Mouse (Mus musculus) cerebellum, postnatal 4 days (tissue): ENCODE measurements at regions not wholly inside any gene's neighbourhood (a gene's known extent, or its start where the extent isn't known, plus 50 kb on each side); places are given as distances from the start of the nearest gene placed in this dataset.
A peak's percentile ranks its signal among the peaks of the same experiment; 100 is the strongest.
"Not testable (repeated sequence)": the region's sequence is repeated elsewhere in the genome, so short reads cannot be mapped to it uniquely, and the experiment has no call there.

ENCODE experiments used
- DNase-seq, 2 experiments: peaks; one replicate each; pipeline ENCODE4 v3.0.0; 2022; ENCODE audit warnings: low spot score in 2 of 2, mixed read lengths in 1 of 2

DNA sequence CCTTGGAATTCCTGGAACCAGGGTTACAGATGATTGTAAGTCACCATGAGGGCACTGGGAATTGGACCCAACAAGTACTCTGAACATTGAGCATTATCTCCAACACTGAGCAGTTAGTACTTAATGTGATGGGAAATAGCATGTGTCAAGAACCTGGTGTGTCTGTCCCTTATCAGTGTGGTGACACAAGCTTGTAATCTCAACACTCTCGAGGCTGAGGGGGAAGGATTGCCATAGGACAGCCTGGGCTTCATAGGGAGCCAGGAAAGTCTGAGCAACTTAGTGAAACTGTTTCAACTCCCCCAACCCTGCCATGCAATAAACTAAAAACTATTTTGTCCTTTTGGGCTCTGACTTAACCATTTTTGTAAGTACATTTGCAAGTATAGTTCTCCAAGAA lies 100.0 kb downstream of the Wdr20rt start:
- no peak for DNase-seq

DNA sequence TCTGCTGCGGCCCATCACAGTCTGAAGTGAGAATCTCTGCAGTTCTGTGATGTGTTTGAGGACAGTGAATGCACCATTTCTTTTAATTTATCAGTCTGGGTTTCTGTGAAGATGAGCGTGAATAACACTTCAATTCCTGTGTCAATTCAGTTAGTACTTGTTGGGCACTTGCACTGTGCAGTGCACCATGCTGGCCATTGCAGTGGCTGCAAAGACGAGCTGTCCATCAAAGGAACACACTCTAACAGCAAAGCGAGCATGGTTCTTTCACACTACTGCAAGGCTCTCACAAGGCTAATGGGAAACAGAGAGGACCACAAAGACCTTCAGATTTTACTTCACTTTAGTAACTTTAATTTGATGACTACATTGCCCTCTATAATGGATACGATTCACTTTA lies 103.2 kb downstream of the Wdr20rt start:
- no peak for DNase-seq

DNA sequence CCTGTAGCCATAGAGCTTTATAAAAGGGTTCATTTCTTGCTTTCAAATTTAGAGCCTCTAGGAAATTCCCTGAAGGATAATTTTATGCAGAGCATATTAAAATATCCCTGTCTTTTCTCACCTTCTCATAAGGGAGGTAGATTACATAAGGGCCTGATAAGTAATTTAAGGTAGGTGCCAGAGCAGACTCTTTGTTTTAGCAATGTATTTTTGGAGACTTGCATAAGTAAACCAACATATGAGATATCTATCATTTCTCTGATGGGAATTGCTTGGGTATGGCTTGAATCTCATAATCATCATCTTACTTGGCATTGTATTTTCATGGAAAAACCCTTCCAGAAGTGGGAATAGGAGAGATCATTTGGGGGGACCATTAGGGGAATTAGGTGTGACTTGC lies 104.4 kb downstream of the Wdr20rt start:
- no peak for DNase-seq

DNA sequence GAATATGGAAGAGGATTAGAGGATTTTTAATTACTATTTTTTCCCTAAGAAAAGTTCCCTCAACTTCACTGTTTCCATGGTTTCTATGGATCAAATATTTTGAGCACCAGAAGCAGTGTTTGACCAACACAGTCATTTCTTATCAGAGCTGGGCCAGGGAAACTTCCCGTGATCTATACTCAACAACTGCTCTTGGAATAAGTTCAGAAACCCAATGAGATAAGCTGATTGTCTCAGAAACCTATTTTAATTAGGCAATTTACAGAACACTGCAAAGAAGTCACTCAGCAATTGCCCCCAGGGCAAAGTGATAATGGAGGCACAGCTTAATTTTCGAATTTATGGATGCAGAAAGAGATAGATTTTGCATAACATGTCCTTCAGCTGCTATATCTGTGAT lies 114.7 kb downstream of the Wdr20rt start:
- DNase-seq = no peak

DNA sequence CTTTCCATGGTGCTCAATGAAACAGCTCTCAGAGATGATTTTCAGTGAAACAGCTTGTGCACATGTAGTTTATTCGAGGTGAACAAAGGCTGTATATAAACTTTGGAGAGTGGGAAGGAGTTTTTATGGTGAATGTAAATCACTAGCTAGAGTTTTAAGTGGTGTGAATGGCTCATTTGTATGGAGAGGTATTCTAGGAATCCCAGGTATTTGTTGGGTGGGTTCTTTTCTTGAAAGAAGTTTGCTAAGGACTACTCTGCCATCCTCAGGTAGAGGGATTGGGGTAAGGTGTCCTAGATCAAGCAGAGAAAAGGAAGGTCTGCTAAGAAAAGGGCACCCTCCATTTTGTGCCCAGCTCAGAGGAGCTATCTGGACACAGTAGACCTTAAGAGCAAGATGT lies 121.9 kb downstream of the Wdr20rt start:
- no peak for DNase-seq

DNA sequence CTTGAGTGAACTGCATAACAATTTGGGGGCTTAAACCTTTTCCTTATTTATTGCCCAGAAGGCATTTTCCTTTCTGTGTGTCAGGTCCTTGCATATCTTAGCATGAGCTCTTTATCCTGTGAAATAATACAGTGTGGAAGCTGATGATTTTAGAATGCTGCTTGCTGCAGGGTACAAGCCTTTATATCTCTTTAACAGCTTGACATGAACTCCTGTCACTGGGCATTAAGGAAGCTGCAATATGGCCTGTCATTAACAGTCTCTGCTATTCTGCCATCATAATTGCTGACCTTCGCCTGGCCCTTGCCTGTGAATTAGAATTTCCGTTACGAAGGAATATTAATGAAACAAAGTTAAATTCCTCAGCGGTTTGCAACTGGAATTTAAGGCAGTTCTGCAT lies 124.2 kb downstream of the Wdr20rt start:
- no peak for DNase-seq

DNA sequence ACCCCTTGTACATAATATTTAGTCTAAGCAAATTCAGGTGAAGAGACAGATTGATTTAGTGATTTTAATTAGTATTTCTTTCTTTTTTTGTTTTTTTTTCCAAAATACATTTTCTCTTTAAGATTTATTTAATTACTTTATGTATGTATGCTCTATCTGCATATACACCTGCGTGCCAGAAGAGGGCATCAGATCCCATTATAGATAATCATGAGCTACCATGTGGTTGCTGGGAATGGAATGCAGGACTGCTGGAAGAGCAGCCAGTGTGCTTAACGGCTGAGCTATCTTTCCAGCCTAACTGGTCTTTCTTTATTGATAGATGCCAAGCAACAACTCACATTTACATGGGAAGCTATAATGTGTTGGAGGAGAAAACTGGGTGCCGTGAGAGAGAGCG lies 138.9 kb downstream of the Wdr20rt start:
- DNase-seq = no peak

DNA sequence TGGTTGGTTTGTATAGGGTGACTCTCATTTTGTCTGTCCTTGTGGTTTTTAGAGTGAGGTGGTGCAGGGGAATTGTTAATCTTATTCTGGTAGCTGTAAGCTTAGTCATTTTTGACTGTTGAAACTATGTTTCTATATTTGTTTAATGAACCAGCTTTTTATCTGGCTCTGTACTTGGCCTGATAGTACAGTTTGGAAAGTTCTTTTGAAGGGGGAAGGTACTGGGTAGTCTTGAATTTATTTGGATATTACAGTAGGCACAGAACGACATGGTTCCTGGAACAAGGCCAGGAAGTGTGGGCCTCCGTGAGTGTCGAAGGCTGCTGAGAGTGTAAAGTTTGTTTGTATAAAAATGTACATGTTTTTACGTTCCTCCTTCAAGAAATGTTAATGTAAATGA lies 142.0 kb downstream of the Wdr20rt start:
- no peak for DNase-seq

DNA sequence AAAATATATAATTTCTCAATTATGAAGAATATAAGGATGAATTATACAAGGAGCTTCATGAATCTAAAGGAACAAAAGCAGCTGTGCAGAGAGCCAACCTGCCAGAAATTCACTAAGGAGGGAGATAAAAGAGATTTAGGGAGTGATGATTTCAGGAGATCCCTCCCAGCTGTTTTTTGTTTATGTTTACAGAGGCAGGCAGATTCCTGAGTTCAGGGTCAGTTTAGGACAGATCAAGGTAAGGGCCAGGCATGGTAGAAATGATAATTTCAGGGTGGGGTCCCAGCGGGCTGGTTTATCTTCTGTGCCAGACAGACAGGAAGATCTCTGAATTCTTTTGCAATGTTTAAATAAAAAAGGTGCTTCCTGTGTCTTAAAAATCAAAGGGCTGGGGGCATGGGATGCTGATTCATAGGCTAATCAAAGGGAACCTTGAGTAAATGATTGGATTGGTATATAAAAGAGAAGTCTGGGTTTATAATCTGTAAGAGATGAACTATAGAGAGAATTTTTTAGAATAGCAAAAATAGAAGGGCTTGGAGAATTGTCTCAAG lies 142.6 kb downstream of the Wdr20rt start:
- DNase-seq = no peak

DNA sequence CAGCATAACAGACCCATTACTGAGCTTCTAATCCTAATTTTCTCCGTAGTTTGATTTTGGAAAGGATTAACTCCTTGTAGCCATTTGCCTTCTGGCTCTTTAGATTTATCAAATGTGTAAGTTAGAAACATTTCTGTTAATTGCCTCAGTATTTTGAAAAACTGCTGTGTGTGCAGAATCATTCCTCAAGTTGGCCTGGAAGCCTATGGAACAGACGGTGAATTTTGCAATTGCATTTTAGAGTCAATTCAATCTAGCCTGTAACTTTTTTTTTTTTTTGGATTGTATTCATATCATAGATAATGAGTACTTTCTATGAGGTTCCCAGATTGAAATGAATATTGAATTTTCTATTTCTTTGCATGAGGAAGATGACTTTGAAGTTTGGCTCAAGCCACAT lies 146.3 kb downstream of the Wdr20rt start:
- no peak for DNase-seq

DNA sequence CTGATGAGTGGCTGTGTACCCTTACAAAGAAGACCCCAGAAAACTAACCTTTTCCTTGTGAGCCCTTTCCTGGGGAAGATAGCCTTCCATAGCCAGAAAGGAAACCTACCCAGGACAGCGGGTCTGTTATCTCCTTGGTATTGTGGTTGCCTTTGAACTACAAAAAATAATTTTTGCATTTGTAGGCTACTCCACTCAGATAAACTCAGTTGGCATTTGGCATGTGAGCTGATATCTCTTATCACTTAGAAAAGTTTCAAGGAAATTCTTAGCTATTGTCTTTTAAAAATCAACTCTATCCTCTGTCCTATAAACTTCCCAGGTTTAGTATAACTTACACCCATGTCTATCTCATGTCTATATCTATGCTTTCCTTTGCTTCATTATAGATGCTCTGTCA lies 154.0 kb downstream of the Wdr20rt start:
- no peak for DNase-seq

DNA sequence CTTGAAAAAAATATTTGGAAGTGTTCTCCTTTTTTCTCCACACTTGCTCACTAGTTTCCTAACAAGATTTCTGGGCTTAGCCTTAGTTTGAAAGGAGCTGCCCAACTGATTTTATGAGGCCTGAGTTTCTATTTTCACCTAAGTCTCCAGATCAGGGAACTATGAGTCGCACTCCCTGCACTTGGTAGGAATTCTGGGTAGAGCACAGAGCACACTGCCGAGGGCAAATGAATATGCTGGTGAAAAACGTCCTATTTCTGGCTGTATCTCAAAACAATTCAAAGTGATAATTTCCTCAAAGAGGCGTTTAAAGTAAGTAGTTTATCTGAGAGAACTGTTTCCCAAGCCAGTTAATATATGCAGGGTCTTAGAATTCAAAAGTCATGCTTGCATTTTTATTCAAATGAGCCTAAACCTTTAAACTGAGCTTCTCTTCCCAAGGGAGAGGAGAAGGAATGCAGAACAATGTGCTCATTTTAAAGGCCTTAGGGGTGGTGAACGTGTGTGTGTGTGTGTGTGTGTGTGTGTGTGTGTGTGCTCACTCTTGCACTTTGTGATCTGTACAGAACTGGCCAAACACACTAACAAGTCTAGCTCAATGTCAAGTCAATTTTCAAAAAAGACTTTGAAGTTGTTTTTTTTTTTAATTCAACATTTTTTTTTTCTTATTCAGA lies 156.9 kb downstream of the Wdr20rt start:
- DNase-seq = no peak

DNA sequence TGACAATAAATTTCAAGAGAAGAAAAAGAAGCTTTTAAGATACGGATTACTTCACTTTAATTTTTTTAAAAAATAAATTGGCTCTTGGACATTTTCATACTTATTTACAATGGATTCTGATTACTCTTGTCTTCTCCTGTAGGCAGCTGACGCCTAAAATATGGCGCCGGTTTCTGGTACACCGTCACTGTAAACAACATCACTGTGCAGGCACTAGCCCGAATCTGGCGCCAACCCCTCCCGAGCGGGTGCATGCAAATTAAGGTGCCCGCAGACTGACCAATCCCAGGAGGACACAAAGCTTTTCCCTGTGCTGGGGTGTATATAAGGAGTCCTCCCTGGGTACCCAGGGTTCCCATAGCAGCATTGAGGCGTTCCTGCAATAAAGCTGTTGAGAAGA lies 157.5 kb downstream of the Wdr20rt start:
- not testable (repeated sequence) for DNase-seq

DNA sequence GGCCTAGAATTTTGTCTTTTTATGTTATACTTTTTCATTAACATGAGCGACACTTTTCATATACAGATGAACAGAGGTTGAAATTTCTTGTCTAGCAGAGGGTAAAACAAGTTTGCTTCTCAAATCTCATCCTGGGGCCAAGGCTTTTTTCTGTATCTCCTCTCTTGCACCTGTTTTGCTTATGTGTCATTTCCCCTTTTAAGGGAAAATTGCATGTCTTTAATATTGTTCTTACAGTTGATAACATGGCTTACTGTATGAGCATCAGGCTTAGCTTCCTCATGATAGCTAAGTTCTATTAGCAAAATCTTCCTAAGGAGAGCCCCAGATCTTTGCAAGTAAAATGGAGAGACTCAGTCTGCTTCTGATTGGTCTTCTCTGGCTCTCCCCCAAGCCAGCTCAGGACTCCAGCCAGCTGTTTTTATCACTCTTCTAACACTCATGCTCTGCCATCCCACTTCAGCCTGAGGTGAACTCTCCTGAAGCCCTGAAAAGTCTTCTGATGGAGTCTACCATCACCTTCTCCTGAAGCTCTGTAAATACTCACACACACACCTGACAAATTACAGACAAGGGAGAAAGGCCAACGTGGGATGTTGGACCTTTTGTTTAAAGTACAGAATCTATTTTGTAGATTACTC lies 160.8 kb downstream of the Wdr20rt start:
- no peak for DNase-seq

DNA sequence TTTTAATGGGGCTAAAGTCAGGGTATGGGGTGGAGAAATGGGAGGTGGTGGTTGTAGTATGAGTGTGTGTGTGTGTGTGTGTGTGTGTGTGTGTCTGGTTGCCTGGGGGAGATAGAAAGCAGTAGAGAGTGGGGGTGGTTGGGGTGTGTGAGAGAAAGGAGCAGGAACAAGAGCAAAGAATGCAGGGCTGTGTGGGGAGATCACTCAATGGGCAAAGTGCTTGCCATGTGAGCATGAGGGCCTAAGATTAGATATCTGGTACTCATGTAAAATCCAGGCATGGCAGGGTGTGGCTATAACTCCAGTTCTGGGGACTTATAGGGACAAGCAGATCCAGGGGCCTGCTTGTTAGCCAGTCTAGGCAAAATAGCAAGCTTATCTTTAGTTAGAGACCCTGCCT lies 161.7 kb downstream of the Wdr20rt start:
- no peak for DNase-seq

DNA sequence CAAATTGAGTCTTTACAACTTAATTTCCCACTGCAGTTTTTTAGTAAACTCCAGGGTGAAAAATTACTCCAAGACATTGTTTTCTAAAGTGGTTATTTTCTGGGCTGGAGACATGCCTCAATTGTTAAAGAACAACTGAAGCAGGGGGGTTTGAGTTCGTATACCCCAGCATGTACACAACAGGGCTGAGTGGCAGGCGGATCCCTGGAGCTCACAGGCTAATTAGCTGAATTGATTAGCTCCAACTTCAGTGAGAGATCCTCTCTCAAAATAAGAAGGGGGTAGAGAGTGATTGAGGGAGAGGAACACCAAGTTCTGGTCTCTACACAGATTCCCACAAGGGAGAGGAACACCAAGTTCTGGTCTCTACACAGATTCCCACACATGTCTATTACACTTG lies 164.2 kb downstream of the Wdr20rt start:
- no peak for DNase-seq

DNA sequence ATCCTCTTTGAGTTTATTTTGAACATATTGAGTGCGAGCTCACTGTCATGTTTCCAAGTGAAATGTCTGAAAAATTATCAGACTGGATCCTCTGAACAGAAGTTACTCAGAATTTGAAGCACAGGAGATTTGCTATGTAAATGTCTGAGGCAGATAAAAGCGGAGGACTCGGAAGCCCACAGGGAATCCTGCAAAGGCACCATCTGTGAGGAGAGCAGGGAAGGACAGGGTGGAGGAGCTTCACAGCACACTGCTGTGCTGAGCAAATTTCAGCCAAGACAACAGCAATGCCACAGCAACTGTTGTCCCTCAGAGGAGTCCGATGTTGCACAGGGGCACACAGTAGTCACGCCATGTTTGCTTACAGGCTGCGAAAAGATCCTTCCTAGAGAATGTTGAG lies 165.0 kb downstream of the Wdr20rt start:
- no peak for DNase-seq

DNA sequence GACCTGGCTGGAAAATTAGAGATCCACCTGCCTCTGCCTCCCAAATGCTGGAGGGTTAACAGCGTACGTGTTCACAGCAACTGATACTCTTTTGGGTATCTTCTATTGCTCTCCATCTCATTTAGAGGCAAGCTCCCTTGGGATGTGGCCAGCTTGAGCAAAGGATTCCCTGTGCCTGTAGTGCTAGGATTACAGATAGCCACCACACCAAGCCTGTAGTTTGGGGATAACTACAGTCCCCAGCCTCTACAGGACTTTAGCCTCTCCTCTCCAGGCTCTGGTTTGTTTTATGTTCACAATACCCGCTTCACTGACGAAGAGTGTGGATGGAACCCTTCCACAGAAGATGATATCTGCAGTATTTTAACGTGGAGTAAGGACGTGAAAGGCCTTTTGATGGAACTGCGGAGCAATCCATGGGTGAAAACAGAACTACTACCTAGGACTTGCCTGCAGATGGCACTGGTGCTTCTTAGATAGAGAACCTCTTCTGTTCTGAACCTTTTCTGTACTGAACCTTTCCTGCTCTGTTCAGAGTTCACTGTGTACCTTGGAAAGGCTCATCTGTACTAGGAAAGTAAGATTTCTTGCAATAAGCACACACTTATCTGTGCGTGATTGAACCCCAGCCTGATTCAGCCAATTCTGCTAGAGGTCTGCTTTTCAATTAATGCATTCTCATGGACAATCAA lies 176.6 kb downstream of the Wdr20rt start:
- peak; percentile 31 to 44 for DNase-seq

DNA sequence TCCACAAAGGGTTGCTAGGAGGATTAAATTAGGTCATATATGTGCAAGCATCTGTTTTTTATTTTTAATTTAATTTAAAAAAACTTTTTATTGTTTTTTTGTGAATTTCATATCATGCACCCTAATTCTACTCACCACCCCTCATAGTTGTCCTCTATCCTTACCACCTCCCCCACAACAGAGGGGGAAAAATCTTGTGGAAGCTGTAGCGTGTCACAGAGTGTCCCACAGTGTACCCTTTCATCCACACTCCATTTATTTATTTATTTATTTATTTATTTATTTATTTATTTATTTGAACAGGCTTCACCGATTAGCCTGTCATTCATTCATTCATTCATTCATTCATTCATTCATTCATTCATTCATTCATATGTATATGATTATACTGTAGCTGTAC lies 177.8 kb downstream of the Wdr20rt start:
- DNase-seq = no peak

DNA sequence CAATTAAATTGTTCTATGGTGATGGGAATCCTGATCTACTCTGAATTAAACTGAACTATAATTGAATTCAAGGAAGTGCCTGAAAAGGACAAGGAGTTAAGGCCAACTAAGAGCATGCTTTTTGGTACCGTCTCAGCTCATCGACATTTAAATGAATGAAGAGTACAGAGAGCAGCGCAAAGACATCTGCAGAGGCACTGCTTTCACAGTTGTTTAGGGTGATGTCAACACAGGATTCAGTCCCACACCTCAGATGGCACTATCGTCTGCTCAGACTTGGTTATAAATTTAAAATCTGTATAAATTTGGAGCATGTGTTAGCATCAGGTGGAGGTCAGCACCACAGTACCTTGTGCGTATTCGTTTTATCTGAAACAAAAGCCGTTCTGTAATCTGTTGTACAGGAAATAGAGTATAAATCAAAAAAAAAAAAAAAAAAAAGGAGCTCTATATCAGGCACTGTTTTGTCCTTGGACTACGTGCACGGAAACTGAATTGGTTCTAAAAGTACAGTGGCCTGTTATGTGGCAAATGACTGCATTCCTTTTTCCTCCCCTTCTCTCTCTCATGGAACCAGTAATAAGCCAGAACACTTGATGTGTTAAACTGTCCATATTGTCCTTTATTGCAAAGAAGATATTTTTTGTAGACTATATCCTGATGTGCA lies 187.8 kb downstream of the Wdr20rt start:
- no peak for DNase-seq

DNA sequence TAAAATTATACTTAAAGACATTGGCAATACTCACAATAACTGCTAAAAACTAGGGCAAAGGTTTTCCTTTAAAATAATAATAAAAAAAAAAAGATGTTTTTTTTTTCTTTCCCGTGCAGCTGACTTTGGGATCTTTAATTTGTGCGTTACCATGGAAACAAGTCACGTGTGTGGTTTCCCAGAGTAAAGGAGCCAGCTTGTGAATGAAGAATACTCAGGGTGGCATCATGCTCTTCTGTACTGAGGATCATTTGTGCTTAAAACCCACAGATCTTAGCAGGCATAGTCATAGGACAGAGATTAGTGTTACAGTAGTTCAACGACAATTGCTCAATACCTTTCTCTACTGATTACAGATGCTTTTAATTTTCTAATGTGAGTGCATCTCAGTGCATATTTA lies 189.1 kb downstream of the Wdr20rt start:
- no peak for DNase-seq

DNA sequence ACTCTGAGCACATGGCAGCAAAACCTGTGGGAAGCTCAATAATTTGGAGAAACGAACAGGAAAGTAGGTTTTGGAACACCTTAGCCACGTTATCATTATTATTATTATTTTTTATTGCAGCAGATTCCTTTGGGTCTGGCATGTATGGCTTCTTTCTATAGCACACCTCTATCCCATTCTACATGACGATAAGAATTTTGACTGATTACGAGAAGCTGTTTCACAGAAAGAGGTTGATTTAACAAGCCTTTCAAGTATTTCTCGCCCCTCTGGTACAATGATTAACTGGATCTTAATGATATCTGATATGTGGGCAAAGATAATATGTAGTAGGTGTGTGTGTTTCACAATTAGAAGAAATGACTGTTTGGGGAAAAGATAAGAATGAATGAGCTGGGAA lies 191.6 kb downstream of the Wdr20rt start:
- no peak for DNase-seq
